Mouse (Mus musculus) CD8-positive naive resting alpha-beta T cell, adult 57 days (primary cell): ENCODE measurements around the gene Eml4. TPM values are rescaled to one million over a fixed set of nuclear protein-coding genes. Genes with fewer than 3 reads are reported as not detected.

ENCODE experiments used
- total RNA-seq: library from RNA; stranded (reverse); gene quantifications from one replicate; pipeline ENCODE4 v1.2.4, GENCODE M21; 2023

Gene Eml4
- 44.1 TPM for total RNA-seq

DNA sequence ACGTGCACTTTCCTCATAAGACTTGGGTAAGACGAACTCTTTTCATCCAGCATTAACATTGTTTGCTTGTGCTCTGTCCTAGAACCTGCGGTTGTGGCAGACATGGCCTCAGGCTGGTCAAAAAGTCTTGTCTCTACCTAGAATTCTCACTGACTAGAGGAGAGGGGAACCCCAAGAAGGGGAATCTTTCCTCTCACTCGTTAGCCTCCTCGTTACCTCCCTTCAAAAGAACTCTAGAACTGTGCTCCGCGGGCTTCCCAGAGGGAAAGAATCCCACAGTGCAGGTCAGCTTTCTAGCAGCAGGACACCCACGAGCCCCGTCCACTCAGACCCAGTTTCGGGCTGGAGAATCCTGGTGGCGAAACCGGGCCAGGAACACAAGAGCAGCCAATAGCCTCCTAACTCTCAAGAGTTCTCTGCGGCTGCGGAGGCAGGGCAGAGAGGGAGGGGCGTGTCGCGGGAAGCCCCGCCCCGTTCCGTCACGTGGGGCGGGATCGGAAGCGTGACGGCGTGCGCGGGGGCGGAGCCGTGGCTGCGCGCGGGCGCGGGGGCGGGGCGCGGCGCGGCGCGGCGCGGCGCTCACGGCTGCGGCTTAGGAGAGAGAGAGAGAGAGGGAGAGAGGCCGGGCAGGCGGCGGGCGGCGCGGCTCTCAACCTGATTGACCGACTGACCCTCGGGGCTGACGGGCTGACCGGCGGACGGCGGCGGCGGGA lies at the start of gene Eml4:
Gene Eml4 (plus strand): TSS at position 553 of the 713 bp plus-strand sequence.

DNA sequence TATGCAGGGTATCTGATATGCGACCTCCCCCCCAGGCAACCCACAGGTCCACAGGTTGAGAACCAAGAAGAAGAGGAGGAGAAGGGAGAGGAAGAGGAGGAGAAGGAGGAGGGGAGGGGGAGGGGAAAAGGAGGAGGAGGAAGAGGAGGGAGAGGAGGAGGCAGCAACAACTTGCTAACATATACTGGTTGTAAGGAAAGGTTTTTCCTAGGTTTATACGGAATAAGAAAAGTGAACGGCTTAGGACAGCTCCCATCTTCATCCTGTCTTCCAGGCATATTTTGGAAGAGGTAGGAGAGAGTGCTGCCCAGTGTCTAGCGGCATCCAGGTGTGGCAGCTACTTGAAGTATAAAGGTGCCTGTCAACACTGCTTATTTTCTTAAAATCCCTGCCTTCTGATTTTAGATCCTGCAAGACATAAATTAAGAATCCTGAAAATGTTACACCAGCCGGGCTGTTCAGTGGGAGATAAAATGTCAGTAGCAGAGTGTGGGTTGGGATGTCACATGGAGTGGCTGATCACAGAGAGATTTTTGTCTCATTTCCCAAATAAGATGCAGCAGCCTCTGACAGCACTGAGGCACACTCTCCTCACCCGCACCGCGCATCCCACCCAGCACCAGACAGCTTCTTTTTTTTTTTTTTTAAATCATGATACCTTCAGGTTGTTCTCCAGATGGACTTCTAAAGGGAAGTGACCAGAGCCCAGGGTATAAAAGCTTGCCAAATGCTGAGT lies 166.7 kb downstream of the Eml4 start, which contains the start of gene Cox7a2l:
Gene Cox7a2l (minus strand): TSS at position 51 of the 736 bp plus-strand sequence.

Other genes starting within 250 kb of the Eml4 start
- gene Pkdcc, start 135.6 kb upstream of the Eml4 start, total RNA-seq, result not detected
- 372 TPM for gene Cox7a2l, start 166.4 kb downstream of the Eml4 start, total RNA-seq